Mouse (Mus musculus) kidney, adult 8-10 months (tissue): Measurements from ENCODE around the gene Polr3h.

ENCODE experiments used
- DNase-seq, 2 experiments: peaks; one replicate each; pipeline ENCODE4 v3.0.0; 2022

Gene Polr3h

DNA sequence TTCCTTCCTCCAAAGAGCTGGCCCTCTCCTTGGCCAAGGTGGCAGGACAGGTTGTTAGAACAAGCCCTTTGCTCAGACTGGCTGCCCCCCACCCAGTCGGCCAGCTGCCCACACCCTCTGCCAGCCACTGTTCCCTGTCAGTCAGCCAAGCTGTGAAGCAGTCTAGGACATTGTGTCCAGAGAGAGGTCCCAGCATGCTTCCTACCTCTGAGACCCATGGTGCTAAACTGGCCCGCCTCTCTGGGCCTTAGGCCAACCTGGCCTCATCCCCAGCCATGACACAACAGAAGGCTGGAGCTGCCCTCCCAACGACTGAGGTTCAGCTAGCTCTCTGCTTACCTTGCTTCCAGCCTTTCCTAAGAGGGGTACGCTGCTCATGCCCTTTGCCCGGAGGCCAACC, 86.4 kb downstream of the Polr3h start:
- peak; percentile 97 to 98 for DNase-seq

- DNase-seq: peak in 1 of 2 experiments; percentile 74
Observed at GRCm38 (mm10) chr15:81838554-81839235, 87.3 kb downstream of the Polr3h start.
